Mouse (Mus musculus) C2C12 (cell line): ENCODE measurements around the gene Tgfb3. TPM values are rescaled to one million over a fixed set of nuclear protein-coding genes. Genes with fewer than 3 reads are reported as not detected.

Source experiments
- H3K27me3 ChIP-seq: one replicate; pipeline ENCODE4 v1.6.1; 2011; ENCODE audit not compliant: control insufficient read depth, insufficient read depth, insufficient read length
- H3K36me3 ChIP-seq: one replicate; pipeline ENCODE4 v1.6.1; 2011; ENCODE audit not compliant: control insufficient read depth, insufficient read depth
- H3K4me3 ChIP-seq: one replicate; pipeline ENCODE4 v1.5.1; 2011; ENCODE audit warnings: mild to moderate bottlenecking, control low read depth; ENCODE audit not compliant: poor library complexity, insufficient read depth, severe bottlenecking
- H3K79me2 ChIP-seq: one replicate; pipeline ENCODE4 v1.6.1; 2011; ENCODE audit not compliant: control insufficient read depth, insufficient read depth
- H3K79me3 ChIP-seq: one replicate; pipeline ENCODE4 v1.6.1; 2011; ENCODE audit warnings: low read depth, control low read depth
- H3ac ChIP-seq: one replicate; pipeline ENCODE3; 2011; ENCODE audit warnings: low read depth; ENCODE audit not compliant: control insufficient read depth, insufficient read length
- CEBPB ChIP-seq: IDR thresholded peaks from one replicate; pipeline ENCODE4 v1.6.1; 2011; ENCODE audit warnings: low read depth, mild to moderate bottlenecking, control low read depth, moderate library complexity
- CTCF ChIP-seq: IDR thresholded peaks from one replicate; pipeline ENCODE4 v1.5.1; 2011; ENCODE audit not compliant: control insufficient read depth, insufficient read depth, insufficient read length
- FOSL1 ChIP-seq: IDR thresholded peaks from one replicate; pipeline ENCODE4 v1.8.0; 2011; ENCODE audit warnings: mild to moderate bottlenecking, low read length; ENCODE audit not compliant: poor library complexity, insufficient read depth, severe bottlenecking
- MAX ChIP-seq: IDR thresholded peaks from one replicate; pipeline ENCODE4 v1.6.1; 2011; ENCODE audit warnings: mild to moderate bottlenecking, control low read depth
- MYOD1 ChIP-seq: IDR thresholded peaks from one replicate; pipeline ENCODE4 v1.6.1; 2011; ENCODE audit warnings: low read depth; ENCODE audit not compliant: control insufficient read depth, insufficient read length
- MYOG ChIP-seq: IDR thresholded peaks from one replicate; pipeline ENCODE4 v1.6.1; 2011; ENCODE audit not compliant: control insufficient read depth, insufficient read length; ENCODE audit errors: extremely low read depth
- USF1 ChIP-seq: IDR thresholded peaks from one replicate; pipeline ENCODE4 v1.6.1; 2011; ENCODE audit warnings: low read depth, mild to moderate bottlenecking, control low read depth, moderate library complexity
- polyA plus RNA-seq: library from polyadenylated mRNA; unstranded; fragments of >200 nt; fragmentation: generic; extraction: Trizol; gene quantifications from one replicate; pipeline ENCODE4 v1.2.1, GENCODE M21; 2012; ENCODE audit warnings: missing spikeins

The Tgfb3 gene
- polyA plus RNA-seq, 1 experiment: 12.1 TPM

DNA sequence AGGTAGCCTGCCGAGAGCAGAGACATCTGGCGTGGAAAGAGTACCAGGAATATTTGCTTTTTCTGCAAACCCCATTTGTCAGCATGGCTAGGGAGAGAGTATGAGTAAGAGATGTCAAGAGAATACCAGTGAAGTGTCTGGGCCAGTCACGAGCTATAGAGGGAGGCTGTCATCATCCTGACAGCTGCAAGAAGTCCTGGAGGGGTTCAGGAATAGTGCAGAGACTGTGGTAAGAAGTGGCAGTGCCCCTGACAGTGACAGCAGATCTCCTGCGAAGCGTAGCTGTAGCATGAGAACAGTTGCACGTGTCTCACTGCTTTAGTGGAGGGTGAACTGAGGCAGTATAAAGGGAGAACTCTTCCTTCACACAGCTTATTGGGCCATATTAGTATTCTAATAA lies 57.3 kb downstream of the Tgfb3 start:
- TF ChIP-seq FOSL1: no peak
- TF ChIP-seq MYOD1: peak; percentile 76
- Histone ChIP-seq H3K36me3 (peaks cover 4% of the 10 kb centered on the region), H3K4me3 (no peak overlapping the region), H3K79me2 (no peaks in the 10 kb centered on the region), H3K79me3 (no peaks in the 10 kb centered on the region), H3ac (no peak overlapping the region), H3K27me3 (no peaks in the 10 kb centered on the region)

DNA sequence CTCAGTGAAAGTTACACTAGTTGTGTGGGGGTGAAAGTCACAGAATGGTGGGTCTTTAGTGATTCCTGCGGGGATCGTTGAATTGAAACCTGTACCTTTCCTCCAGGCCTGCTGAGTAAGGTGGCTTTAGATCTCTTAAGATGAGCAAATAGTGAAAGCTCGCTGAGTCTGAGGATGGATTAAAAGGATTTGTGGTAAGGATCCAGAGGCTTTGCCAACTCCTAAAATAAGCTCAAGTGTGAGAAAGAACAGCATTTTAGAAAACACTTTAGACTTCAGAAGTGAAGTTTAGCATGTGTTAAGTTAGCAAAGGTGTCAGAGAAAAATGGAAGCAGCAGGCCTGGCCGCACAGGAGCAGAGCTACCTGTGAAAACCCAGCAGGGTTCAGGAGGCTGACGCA lies 61.5 kb downstream of the Tgfb3 start:
- TF ChIP-seq MYOG (no peak), USF1 (no peak), CEBPB (no peak), MAX (no peak), MYOD1 (no peak), FOSL1 (no peak), CTCF (no peak)
- Histone ChIP-seq H3K27me3 (no peaks in the 10 kb centered on the region), H3K4me3 (no peak overlapping the region), H3ac (no peak overlapping the region), H3K36me3 (peaks cover 6% of the 10 kb centered on the region), H3K79me3 (no peaks in the 10 kb centered on the region), H3K79me2 (no peaks in the 10 kb centered on the region)

DNA sequence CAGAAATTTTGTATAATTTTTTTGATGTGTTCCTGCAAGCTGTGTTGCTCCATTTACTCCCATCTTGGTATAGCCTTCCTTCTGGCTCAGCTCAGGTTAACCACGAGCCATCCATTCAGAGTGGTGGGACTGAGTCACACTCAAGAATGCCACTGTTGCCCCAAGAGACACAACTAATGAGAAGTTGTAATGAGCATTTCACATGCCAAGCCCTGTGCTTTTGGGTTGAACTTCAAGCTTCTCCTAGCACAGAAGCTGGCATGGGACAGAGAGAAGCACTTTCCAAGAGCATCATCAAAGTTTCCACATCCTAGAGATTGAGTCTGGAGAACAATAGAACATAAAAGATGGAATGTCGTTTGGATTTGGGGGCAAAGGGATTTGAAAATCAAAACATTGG lies 63.7 kb downstream of the Tgfb3 start:
- Histone ChIP-seq H3K36me3 (peaks cover 6% of the 10 kb centered on the region), H3K27me3 (no peaks in the 10 kb centered on the region), H3K79me3 (no peaks in the 10 kb centered on the region), H3K79me2 (no peaks in the 10 kb centered on the region), H3ac (no peak overlapping the region), H3K4me3 (no peak overlapping the region)
- no peak for TF ChIP-seq CTCF
- peak; percentile 14 for TF ChIP-seq FOSL1

DNA sequence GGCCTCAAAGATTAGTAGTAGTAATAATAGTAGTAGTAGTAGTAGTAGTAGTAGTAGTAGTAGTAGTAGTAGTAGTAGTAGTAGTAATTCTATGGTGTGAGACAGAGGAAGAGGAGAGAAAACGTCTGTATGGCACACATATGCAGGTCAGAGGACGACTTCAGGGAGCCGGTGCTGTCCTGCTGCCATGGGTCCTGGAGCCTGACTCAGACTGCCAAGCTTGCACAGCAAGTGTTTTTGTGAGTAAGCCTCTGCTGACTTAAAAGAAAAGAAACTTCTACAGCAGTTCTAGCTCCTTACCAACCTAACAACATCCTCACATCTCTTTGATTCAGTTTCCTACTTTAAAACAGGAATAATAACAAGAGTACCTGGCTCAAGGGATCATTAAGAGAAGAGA lies 64.2 kb downstream of the Tgfb3 start:
- H3K4me3 ChIP-seq: no peak overlapping the region
- H3ac ChIP-seq: no peak overlapping the region
- H3K79me3 ChIP-seq: no peaks in the 10 kb centered on the region
- H3K27me3 ChIP-seq: no peaks in the 10 kb centered on the region
- no peak for TF ChIP-seq MYOG
- no peak for TF ChIP-seq CTCF
- TF ChIP-seq USF1: no peak
- TF ChIP-seq FOSL1: no peak
- TF ChIP-seq MYOD1: no peak
- TF ChIP-seq CEBPB: no peak
- no peak for TF ChIP-seq MAX
- H3K36me3 ChIP-seq: peaks cover 6% of the 10 kb centered on the region
- no peaks in the 10 kb centered on the region for H3K79me2 ChIP-seq

DNA sequence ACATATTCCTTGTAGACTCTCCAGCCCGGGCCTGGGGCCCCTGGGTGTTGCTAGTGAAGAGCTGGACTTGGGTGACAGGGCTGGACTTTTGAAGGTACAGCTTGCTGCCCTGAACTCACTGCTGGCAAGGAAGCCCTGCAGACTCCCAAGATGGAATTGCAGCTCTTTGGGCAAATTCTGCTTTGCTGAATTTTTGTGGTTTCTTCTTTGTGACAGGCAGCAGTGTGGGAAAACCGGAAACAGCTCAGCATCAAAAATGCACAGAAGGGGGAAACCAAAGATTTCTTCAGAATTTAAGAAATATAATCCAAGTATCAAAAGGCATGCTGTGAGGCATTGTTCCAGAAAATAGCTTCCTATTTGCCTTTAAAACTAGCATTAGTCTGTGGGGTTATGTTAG lies 64.7 kb downstream of the Tgfb3 start:
- TF ChIP-seq CTCF (no peak), CEBPB (no peak), MYOG (no peak), USF1 (no peak), MAX (no peak), FOSL1 (no peak), MYOD1 (no peak)
- H3K4me3 ChIP-seq: no peak overlapping the region
- H3K79me2 ChIP-seq: no peaks in the 10 kb centered on the region
- no peaks in the 10 kb centered on the region for H3K27me3 ChIP-seq
- H3K36me3 ChIP-seq: peaks cover 6% of the 10 kb centered on the region
- peak overlapping the region; percentile 18 for H3ac ChIP-seq
- no peaks in the 10 kb centered on the region for H3K79me3 ChIP-seq

DNA sequence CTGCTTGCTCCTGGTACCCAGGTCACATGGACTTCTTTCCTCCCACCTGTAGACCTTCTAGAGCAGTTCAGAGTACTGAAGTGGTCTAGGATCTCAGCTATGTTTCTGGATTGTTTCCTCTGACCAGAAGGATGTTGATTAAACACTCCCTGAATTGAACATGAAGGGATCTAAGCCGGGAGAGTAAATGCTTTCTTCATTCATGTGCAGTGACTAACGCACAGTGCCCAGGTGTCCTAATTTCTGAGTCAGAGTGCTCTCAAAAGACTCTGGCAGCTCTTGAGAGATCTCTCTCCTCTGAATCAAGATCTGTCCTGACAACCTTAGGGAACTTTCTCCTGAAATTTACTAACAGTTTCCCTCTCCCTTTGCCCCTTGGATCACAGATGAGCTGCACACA lies 66.6 kb downstream of the Tgfb3 start:
- TF ChIP-seq MAX (no peak), FOSL1 (no peak), MYOG (no peak), CTCF (no peak), MYOD1 (no peak), CEBPB (no peak), USF1 (no peak)
- Histone ChIP-seq H3ac (no peak overlapping the region), H3K79me2 (no peaks in the 10 kb centered on the region), H3K79me3 (no peaks in the 10 kb centered on the region), H3K4me3 (no peak overlapping the region), H3K36me3 (peaks cover 6% of the 10 kb centered on the region), H3K27me3 (no peaks in the 10 kb centered on the region)
